Mouse (Mus musculus): ENCODE measurements around the gene Usmg5.

GRCm38 (mm10) chr19:47135568-47135967 is 45.1 kb upstream of the Usmg5 start:
- TF ChIP-seq CTCF (IDR thresholded peaks at IDR 0.05; ENCODE audit: borderline replicate concordance, insufficient read depth, low read depth, low read length) (no peak), POLR2A (IDR thresholded peaks at IDR 0.05; ENCODE audit: borderline replicate concordance, insufficient read depth, low read length) (no peak)

Data from cerebellum, adult 2 months (tissue).